ENCODE assay signal across 31 mouse cellular contexts in the genomic region with DNA sequence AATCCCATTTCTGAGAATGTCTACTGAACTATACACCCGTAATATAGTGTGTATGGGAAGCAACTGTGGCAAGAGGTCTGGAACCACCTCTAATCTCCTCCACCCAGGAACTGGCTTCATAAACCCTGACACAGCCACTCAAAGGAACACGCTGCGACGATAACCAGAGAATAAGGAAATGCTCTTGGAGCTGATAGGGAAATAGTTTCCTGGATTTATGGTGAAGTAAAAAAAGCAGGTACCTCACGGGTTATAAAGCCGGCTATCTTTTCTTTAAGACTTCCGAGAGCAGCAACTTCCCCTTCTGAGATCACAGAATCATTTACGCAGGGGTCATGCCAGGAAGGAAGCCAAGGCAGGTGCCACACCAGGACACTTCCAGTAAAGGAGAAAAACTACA. TPM values are rescaled to one million over a fixed set of nuclear protein-coding genes. Genes with fewer than 3 reads are reported as not detected.
A peak's percentile ranks its signal among the peaks of the same experiment; 100 is the strongest.
DNase-seq lines count a peak whose midpoint lies in the region; ATAC-seq and TF ChIP-seq lines count a peak whose summit lies in the region.
"Had no signal": no experiment of that assay in that cellular context is flagged by ENCODE, and none has a peak within 500 bp of the region (broad histone marks: within the 10 kb centered on the region; RNA-seq: fewer than 3 reads in every experiment).

No protein-coding gene starts in this region.

- 28% methylated on average over 8 of the region's 8 CpGs for WGBS in intestine, embryonic 15.5 days
- 87% methylated on average over 8 of the region's 8 CpGs for WGBS in midbrain, embryonic 13.5 days

- no peak for DNase-seq in G1E (ENCODE audit: low spot score)
- DNase-seq in MEL-GATA-1-ER (ENCODE audit: extremely low read depth, low read depth), result peak; percentile 98
- no peak for DNase-seq in urinary bladder, adult 2 months (ENCODE audit: low spot score)
- DNase-seq in Muller cell, postnatal 12 days (ENCODE audit: inconsistent ontology term), result no peak
- DNase-seq in testis, postnatal 10 days (ENCODE audit: low spot score), result no peak
- DNase-seq: adrenal gland, postnatal 36 days; cerebellum, adult 2 months; cerebellum, postnatal 14 days; forebrain, postnatal 0 days; gastrocnemius, postnatal 14 days; heart, adult 11 months; heart, postnatal 4 days; kidney, adult 2 months; kidney, postnatal 36 days; liver, embryonic 13.5 days; lung, embryonic 14.5 days; spleen, adult 18-20 months; thymus, postnatal 4 days had no signal

- no peak overlapping the region for H3K9ac ChIP-seq in intestine, embryonic 15.5 days
- no peak overlapping the region for H3K9ac ChIP-seq in midbrain, embryonic 13.5 days (replicated peaks)
- H3K9ac ChIP-seq: embryonic facial prominence, embryonic 15.5 days; forebrain, embryonic 12.5 days; forebrain, postnatal 0 days; hindbrain, embryonic 15.5 days; liver, embryonic 13.5 days; lung, embryonic 14.5 days; midbrain, embryonic 15.5 days had no signal

- H3K9me3 ChIP-seq in G1E (replicated peaks), result no peaks in the 10 kb centered on the region
- no peaks in the 10 kb centered on the region for H3K9me3 ChIP-seq in intestine, embryonic 15.5 days
- 0 out of 2 replicates have a peak, but pooled peaks cover 4% of the 10 kb centered on the region for H3K9me3 ChIP-seq in megakaryocyte, embryonic 14.5 days
- no peaks in the 10 kb centered on the region for H3K9me3 ChIP-seq in midbrain, embryonic 13.5 days
- H3K9me3 ChIP-seq: embryonic facial prominence, embryonic 10.5 days; embryonic facial prominence, embryonic 15.5 days; forebrain, embryonic 12.5 days; hindbrain, embryonic 15.5 days; liver, embryonic 13.5 days; midbrain, embryonic 15.5 days had no signal

- no peak for TF ChIP-seq CTCF in G1E (IDR thresholded peaks at IDR 0.05; ENCODE audit: low read depth, low read length)

- H3K4me2 ChIP-seq in intestine, embryonic 15.5 days (replicated peaks), result no peak overlapping the region
- H3K4me2 ChIP-seq in midbrain, embryonic 13.5 days (replicated peaks), result no peak overlapping the region
- H3K4me2 ChIP-seq: embryonic facial prominence, embryonic 15.5 days; forebrain, embryonic 12.5 days; heart, embryonic 11.5 days; hindbrain, embryonic 15.5 days; liver, embryonic 13.5 days; lung, embryonic 14.5 days; midbrain, embryonic 15.5 days had no signal

- no peaks in the 10 kb centered on the region for H3K4me1 ChIP-seq in G1E (ENCODE audit: insufficient read depth, low read depth, low read length)
- peaks cover 17% of the 10 kb centered on the region; the same call in 1 of the 2 replicates for H3K4me1 ChIP-seq in intestine, embryonic 15.5 days (replicated peaks)
- H3K4me1 ChIP-seq in megakaryocyte, embryonic 14.5 days, result peaks cover 71% of the 10 kb centered on the region
- H3K4me1 ChIP-seq in midbrain, embryonic 13.5 days (replicated peaks), result no peaks in the 10 kb centered on the region
- H3K4me1 ChIP-seq: embryonic facial prominence, embryonic 15.5 days; forebrain, embryonic 12.5 days; hindbrain, embryonic 15.5 days; liver, embryonic 13.5 days; midbrain, embryonic 15.5 days had no signal

- no peak overlapping the region for H3K4me3 ChIP-seq in G1E (ENCODE audit: low read depth, low read length)
- no peak overlapping the region for H3K4me3 ChIP-seq in intestine, embryonic 15.5 days (replicated peaks)
- peak overlapping the region; percentile 23 for H3K4me3 ChIP-seq in megakaryocyte, embryonic 14.5 days (replicated peaks)
- no peak overlapping the region for H3K4me3 ChIP-seq in midbrain, embryonic 13.5 days (replicated peaks)
- H3K4me3 ChIP-seq: embryonic facial prominence, embryonic 10.5 days; embryonic facial prominence, embryonic 15.5 days; forebrain, embryonic 12.5 days; hindbrain, embryonic 15.5 days; liver, embryonic 13.5 days; midbrain, embryonic 15.5 days had no signal

- no peak overlapping the region for H3K27ac ChIP-seq in intestine, embryonic 15.5 days
- H3K27ac ChIP-seq in midbrain, embryonic 13.5 days, result no peak overlapping the region
- H3K27ac ChIP-seq: embryonic facial prominence, embryonic 10.5 days; embryonic facial prominence, embryonic 15.5 days; forebrain, embryonic 12.5 days; hindbrain, embryonic 15.5 days; liver, embryonic 13.5 days; midbrain, embryonic 15.5 days had no signal

- peak; percentile 81 for ATAC-seq in G1E (ENCODE audit: extremely low read depth, insufficient number of reproducible peaks, low FRiP score, poor library complexity, severe bottlenecking)
- peak; percentile 71 for ATAC-seq in intestine, embryonic 15.5 days
- ATAC-seq in midbrain, embryonic 13.5 days, result no peak
- ATAC-seq: forebrain, postnatal 0 days; midbrain, embryonic 15.5 days had no signal

- no peaks in the 10 kb centered on the region for H3K36me3 ChIP-seq in G1E (replicated peaks)
- H3K36me3 ChIP-seq in intestine, embryonic 15.5 days, result no peaks in the 10 kb centered on the region
- no peaks in the 10 kb centered on the region for H3K36me3 ChIP-seq in megakaryocyte, embryonic 14.5 days (replicated peaks; ENCODE audit: low read length)
- H3K36me3 ChIP-seq in midbrain, embryonic 13.5 days, result no peaks in the 10 kb centered on the region
- H3K36me3 ChIP-seq: embryonic facial prominence, embryonic 10.5 days; embryonic facial prominence, embryonic 15.5 days; forebrain, embryonic 12.5 days; hindbrain, embryonic 15.5 days; liver, embryonic 13.5 days; midbrain, embryonic 15.5 days had no signal

- peaks cover 26% of the 10 kb centered on the region for H3K27me3 ChIP-seq in G1E (ENCODE audit: insufficient read depth, low read length)
- H3K27me3 ChIP-seq in intestine, embryonic 15.5 days (replicated peaks), result no peaks in the 10 kb centered on the region
- H3K27me3 ChIP-seq in megakaryocyte, embryonic 14.5 days (replicated peaks), result peaks cover 63% of the 10 kb centered on the region
- 0 out of 2 replicates have a peak, but pooled peaks cover 3% of the 10 kb centered on the region for H3K27me3 ChIP-seq in midbrain, embryonic 13.5 days
- H3K27me3 ChIP-seq: CH12.LX; embryonic facial prominence, embryonic 15.5 days; hindbrain, embryonic 15.5 days; midbrain, embryonic 15.5 days had no signal

RNA-seq across cellular contexts. Expression of a gene that starts 37.0 kb away (rescaled TPM):
- total RNA-seq in G1E (2014; fragmentation: Nextera tagmentation) (not detected in 2 replicates), G1E (2017) (0.11 TPM in 1 of 2 replicates, not detected in the other)
- polyA plus RNA-seq in G1E (2012), result not detected in 2 replicates
- 1.5 and 1.7 TPM in 2 replicates for polyA plus RNA-seq in intestine, embryonic 15.5 days (2015; fragmentation: Nextera tagmentation; extraction: Ambion mirVana)
- polyA plus RNA-seq in megakaryocyte, embryonic 14.5 days (2012; ENCODE audit: insufficient read depth, low replicate concordance), result not detected in 2 replicates
- polyA plus RNA-seq in urinary bladder, adult 2 months (2012; rRNA removed), result 0.31 and 0.43 TPM in 2 replicates
- 11.0 and 11.6 TPM in 2 replicates for polyA plus RNA-seq in midbrain, embryonic 13.5 days (2015; fragmentation: Nextera tagmentation; extraction: Ambion mirVana)
- polyA plus RNA-seq: heart, postnatal 0 days had no signal

RNA-seq across cellular contexts. Expression of a gene that starts 44.1 kb away (rescaled TPM):
- total RNA-seq in G1E (2014; fragmentation: Nextera tagmentation) (6.7 and 12.3 TPM in 2 replicates), G1E (2017) (3.3 and 3.5 TPM in 2 replicates)
- 7.4 and 8.2 TPM in 2 replicates for polyA plus RNA-seq in G1E (2012)
- polyA plus RNA-seq in intestine, embryonic 15.5 days (2015; fragmentation: Nextera tagmentation; extraction: Ambion mirVana), result 0.26 and 0.78 TPM in 2 replicates
- polyA plus RNA-seq in megakaryocyte, embryonic 14.5 days (2012; ENCODE audit: insufficient read depth, low replicate concordance), result 3.6 and 5.2 TPM in 2 replicates
- polyA plus RNA-seq in urinary bladder, adult 2 months (2012; rRNA removed), result 0.30 and 0.62 TPM in 2 replicates
- not detected in 2 replicates for polyA plus RNA-seq in midbrain, embryonic 13.5 days (2015; fragmentation: Nextera tagmentation; extraction: Ambion mirVana)
- total RNA-seq: adrenal gland, adult 18-20 months had no signal
- polyA plus RNA-seq: forebrain, embryonic 12.5 days; neural tube, embryonic 11.5 days had no signal
